Mouse (Mus musculus) T-cell, adult 2 months (primary cell): ENCODE measurements around the gene Iffo1.

Experiments
- DNase-seq: peaks from one replicate; pipeline ENCODE4 v3.0.0; 2022; ENCODE audit warnings: low spot score

Gene Iffo1

GRCm38 (mm10) chr6:125142436-125142835 lies 2.6 kb upstream of the Iffo1 start:
- no peak for DNase-seq

- no peak for DNase-seq
Measured at GRCm38 (mm10) chr6:125143128-125143527, 1.9 kb upstream of the Iffo1 start.

DNA sequence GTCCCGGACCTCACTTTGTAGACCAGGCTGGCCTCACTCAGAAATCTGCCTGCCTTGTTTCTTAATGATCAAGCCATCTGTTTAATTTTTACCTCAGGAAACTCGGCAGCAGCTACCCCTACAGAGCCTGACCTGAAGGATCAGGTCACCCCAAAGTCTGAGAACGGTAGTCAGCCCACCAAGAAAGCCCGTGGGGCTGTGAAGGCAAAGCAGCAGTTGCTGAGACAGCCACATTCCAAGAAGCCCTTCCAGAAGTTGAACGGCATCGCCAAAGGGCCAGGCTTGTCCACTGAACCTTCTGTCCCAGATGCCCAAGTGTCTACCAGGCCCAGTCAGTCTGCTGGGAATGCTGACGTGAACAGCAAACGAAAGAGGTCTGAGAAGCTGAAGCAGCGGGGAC lies 1.1 kb upstream of the Iffo1 start:
- DNase-seq: no peak

DNA sequence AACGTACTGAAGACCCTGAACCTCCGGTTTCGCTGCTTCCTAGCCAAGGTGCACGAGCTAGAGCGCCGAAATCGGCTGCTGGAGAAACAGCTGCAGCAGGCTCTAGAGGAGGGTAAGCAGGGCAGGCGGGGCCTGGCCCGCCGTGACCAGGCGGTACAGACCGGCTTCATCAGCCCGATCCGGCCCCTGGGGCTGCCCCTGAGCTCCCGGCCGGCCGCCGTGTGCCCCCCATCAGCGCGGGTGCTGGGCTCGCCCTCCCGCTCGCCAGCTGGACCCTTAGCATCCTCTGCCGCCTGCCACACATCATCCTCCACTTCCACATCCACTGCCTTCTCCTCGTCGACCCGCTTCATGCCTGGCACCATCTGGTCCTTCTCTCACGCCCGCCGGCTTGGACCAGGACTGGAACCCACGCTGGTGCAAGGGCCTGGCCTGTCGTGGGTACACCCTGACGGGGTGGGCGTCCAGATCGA lies 474 bp downstream of the Iffo1 start:
- DNase-seq: peak; percentile 25

GRCm38 (mm10) chr6:125146148-125146547 lies 1.1 kb downstream of the Iffo1 start:
- DNase-seq: no peak

- DNase-seq: no peak
Measured at GRCm38 (mm10) chr6:125146797-125147196, 1.8 kb downstream of the Iffo1 start.

- DNase-seq: no peak
Measured at GRCm38 (mm10) chr6:125147329-125147728, 2.3 kb downstream of the Iffo1 start.

- DNase-seq: no peak
Measured at GRCm38 (mm10) chr6:125148251-125148925, 3.3 kb downstream of the Iffo1 start.

GRCm38 (mm10) chr6:125148926-125149568 lies 4.0 kb downstream of the Iffo1 start:
- no peak for DNase-seq

DNA sequence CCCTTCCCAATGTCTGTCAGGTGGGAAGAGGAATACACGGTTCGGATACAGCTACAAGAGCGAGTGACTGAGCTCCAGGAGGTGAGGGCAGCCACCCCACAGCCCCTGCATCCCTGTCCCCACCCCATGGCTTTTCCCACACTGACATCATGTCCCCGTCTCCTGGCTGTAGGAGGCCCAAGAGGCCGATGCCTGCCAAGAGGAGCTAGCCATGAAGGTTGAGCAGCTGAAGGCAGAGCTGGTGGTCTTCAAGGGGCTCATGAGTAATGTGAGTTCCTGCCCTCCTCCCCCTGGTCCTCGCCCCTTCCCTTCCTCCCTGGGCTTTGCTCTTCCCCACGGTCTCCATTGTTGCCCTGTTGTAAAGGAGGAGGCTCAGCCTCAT lies 4.5 kb downstream of the Iffo1 start:
- DNase-seq: no peak

GRCm38 (mm10) chr6:125152212-125153017 lies 7.4 kb downstream of the Iffo1 start:
- no peak for DNase-seq

DNA sequence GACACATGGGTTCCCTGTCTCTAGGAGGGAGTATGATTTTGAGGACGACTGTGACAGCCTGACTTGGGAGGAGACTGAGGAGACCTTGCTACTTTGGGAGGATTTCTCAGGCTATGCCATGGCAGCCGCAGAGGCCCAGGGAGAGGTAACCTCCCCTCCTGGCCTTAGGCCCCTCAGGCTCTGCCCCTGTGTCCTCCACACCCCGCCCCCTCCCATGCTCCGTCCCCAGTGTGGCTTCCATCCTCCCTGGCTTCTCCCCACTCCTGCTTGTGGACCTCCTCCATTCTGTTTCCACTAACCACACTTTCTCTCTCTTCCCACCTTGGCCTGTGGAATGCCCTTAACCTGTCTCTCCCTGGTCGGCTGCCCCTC lies 8.0 kb downstream of the Iffo1 start:
- DNase-seq: no peak

DNA sequence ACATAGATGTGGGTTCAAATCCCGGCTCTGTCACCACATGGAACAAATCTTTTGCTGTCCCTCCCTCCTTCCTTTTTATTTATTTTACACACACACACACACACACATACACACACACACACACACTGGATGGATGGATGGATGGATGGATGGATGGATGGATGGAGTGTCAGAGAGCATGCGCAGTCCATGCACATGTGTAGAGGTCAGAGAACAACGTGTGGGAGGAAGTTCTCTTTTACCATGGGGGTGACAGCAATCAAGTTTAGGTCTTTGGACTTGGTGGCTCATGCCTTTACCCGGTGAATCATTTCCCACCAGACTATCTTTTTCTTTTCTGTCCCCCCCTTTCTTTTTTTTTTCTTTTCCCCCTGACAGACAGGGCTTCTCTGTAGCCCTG lies 8.6 kb downstream of the Iffo1 start:
- DNase-seq: no peak

DNA sequence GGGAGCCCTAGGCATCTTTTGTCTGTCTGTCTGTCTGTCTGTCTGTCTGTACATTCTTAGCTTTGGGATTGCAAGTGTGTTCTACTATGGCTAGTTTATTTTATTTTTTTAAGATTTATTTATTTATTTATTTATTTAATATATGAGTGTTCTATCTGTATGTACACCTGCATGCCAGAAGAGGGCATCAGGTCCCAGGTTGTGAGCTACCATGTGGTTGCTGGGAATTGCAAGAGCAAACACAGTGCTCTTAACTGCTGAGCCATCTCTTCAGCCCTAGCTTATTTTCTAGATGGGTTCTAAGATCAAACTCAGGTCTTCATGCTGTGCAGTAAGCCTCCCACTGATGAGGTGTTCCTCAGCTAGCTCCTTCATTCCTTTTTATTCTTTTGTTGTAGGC lies 9.5 kb downstream of the Iffo1 start:
- DNase-seq: no peak

DNA sequence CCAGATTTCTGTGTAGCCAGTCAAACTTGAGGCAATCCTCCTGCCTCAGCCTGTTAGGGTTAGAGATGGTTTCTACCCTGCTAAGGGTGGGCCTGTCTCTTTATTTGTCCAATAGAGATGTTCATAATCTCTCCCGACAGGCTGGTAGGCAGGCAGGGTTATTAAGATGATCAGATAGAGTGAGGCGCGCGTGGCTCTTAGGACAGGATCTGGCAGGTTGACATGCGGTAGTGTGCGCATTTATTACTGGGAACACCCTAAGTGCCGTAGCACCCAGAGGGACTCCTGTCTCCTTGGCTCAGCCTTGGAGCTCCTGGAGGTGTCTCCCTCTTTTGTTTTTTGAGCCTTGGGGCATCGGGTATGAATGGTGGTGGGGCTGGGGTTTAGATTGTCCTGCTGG lies 10.2 kb downstream of the Iffo1 start:
- DNase-seq: no peak

- DNase-seq: no peak
Measured at GRCm38 (mm10) chr6:125156491-125156890, 11.4 kb downstream of the Iffo1 start.

DNA sequence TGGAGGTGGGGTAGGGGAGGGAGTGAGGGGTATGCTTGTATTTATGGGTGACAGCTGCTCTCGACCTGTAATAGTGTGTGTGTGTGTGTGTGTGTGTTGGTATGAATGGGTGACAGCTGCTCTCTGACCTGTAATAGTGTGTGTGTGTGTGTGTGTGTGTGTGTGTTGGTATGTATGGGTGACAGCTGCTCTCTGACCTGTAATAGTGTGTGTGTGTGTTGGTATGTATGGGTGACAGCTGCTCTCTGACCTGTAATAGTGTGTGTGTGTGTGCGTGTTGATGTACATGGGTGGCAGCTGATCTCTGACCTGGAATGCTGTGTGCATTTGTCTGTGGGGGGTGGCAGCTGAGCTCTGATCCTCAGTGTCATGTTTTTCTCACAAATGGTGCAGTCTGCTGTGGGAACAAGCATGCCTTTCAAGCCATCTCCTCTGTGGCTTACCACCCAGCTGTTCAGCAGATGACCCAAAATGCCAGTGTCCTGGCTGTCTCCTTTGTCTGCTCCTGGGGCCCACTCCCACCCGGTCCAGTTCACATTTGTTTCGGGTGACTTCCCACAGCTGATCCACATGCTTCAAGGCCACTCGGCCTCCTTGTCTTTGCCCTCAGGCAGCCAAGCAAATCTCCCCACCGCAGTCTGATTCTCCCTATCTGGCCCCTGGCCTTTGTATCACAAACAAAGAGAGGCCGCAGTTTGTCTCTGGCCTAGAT lies 12.0 kb downstream of the Iffo1 start:
- DNase-seq: no peak

DNA sequence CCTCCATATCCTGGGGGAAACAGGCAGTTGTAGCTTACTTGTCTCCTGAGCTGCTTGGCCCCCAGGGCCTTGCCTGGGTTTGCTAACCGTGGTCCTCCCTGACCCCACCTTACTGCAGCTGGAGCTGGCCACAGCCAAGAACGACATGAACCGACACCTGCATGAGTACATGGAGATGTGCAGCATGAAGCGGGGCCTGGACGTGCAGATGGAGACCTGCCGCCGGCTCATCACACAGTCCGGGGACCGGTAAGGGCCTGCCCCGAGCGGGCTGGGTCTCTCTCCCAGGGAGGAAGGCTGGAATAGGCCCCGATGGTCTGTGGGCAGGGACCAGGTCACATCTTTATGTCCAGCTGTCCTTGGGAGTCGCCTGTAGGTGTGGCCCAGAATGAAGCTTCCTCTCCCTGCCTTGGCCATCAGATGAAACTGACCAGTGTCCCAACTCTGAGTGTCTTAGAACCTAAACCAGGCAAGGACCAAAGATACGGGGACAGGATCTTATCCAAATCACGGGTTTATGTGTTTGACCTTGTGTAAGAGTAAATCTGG lies 14.0 kb downstream of the Iffo1 start:
- no peak for DNase-seq

- DNase-seq: no peak
Measured at GRCm38 (mm10) chr6:125159773-125160557, 14.9 kb downstream of the Iffo1 start.

GRCm38 (mm10) chr6:125160558-125160853 lies 15.5 kb downstream of the Iffo1 start:
- DNase-seq: no peak
